Mouse (Mus musculus) adipose tissue, adult 10 weeks (tissue): Measurements from ENCODE around the gene Wnt5b. TPM values are rescaled to one million over a fixed set of nuclear protein-coding genes. Genes with fewer than 3 reads are reported as not detected.

Source experiments
- polyA plus RNA-seq: library from polyadenylated mRNA; stranded (reverse); fragments of 350-450 nt; fragmentation: Illumina TruSeq; extraction: RNeasy Lipid Tissue Mini Kit (QIAGEN cat#74804); gene quantifications from one replicate; pipeline ENCODE4 v1.2.3, GENCODE M21; 2014; ENCODE audit warnings: low read depth, low replicate concordance

The Wnt5b gene
- 3.5 TPM for polyA plus RNA-seq

DNA sequence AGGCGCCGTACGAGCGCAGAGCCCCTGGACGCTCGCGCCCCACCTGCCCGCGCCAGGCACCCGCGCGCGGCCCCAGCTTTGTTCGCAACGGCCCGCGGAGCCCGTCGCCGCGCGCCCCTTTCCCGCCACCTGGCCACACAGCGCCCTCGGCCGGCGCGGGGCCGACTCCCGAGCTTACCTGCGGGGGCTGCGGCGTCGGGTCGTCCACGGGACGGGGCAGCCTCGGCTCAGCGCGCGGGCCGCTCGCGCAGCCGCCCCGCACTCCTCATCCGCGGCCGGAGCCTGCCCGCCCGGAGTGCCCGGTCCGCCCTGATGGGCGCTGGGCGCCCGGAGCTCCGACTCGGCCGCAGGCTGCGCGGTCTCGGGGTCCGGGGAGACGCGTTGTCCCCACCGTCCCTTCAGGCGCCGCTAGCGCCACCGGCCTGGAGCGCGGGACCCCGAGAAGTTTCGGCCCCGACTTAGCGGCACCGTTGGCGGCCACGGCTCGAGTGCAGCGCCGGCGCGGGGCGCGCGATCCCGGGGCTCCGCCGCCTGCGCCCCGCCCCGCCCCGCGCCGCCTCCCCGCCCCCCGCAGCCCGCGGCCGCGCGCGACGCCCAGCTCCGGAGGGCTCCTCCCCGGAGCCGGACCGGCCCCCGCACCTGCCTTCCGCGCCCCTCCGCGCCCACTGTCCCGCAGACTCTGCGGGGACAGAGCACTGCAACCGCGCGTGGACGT, at the start of gene Wnt5b:
Gene Wnt5b, minus strand, starts transcription at position 545 of the 715 bp plus-strand sequence.

DNA sequence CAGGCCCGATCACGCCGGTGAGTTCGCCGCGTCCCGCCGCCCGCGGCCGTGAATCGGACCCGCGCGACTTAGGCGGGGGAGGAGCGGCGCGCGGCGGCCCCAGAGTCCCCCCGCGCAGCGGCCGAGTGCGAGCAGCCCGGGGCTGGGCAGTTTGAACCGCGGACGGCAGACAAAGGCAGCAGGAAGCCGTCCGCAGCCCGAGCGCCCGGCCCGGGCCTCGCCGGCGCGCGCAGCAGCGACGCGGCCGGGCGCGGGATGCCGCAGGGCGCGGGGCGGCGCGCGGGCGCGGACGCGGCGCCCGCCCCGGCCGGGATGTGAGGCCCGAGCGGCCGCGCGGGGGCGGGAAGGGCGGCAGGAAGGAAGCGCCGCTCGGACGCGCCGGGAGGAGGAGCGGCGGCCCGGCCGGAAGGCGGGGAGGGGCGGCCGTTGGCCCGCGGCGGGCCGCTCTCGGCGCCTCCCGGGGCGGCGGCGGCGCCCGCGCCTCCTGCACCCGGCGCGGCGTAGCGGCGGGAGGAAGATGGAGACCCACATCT, 64.7 kb downstream of the Wnt5b start, which contains the start of gene Fbxl14:
Gene Fbxl14, plus strand, starts transcription at position 326 of the 533 bp plus-strand sequence.

DNA sequence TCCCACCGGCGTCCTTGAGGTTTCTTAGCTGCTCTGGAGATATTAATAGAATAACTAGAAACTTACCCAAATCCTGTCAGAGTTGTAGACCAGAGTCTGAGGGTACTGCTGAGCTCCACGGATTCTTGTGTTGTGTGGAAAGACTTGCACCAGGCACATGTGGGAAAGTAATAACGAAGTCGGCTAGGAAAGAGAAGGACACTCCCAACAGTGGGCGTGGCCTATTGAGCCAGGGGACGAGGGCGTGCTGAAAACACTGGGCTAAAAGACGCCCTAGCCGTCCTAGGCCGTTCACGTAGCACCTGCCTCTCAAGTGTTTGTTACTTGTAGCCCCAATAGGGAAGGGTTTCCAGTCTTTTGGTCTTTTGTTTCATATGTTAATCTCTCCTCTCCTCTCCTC, 126.8 kb downstream of the Wnt5b start, which contains the start of gene Adipor2:
Gene Adipor2, minus strand, starts transcription at position 351 of the 400 bp plus-strand sequence.

Other genes with a start within 250 kb of the Wnt5b start
- gene Lrtm2, start 213.6 kb downstream of the Wnt5b start, polyA plus RNA-seq, result not detected
- 160 TPM for gene Adipor2, start 126.6 kb downstream of the Wnt5b start, polyA plus RNA-seq
- gene Fbxl14, start 64.7 kb downstream of the Wnt5b start, polyA plus RNA-seq, result 23.5 TPM